Mouse (Mus musculus): ENCODE results near the gene Aff4.

DNA sequence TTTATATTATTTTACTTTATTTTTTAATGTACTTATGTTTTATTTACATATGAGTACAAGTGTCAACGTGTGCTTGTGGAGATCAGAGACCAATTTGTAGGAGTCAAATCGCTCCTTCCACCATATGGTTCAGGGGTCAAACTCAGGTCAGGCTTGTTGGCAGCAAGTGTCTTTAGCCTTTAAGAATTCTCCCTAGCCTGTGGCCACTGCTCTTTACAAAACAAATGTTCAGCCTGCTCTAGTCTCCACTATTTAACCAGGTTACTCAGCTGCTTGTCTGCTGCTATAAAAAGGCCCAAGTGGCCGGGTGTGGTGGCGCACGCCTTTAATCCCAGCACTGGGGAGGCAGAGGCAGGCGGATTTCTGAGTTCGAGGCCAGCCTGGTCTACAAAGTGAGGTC lies 32.6 kb upstream of the Aff4 start:
- TF ChIP-seq CTCF (IDR thresholded peaks at IDR 0.05; ENCODE audit: borderline replicate concordance, extremely low read depth, insufficient read depth, insufficient read length): no peak
- TF ChIP-seq POLR2A (IDR thresholded peaks at IDR 0.05; ENCODE audit: borderline replicate concordance, extremely low read depth, insufficient read depth, insufficient read length, poor library complexity, severe bottlenecking): no peak
